Mouse (Mus musculus) regulatory T cell (primary cell): Measurements from ENCODE around the gene Tgfb1i1.

Experiments
- in situ Hi-C: fragments of 300-600 bp; cut with MboI, MseI; formaldehyde crosslinking; loops from one replicate; pipeline ENCODE4 v1.15.1; 2025; ENCODE audit warnings: high pct_unique_total_duplicates

Gene Tgfb1i1

GRCm38 (mm10) chr7:128246496-128247391 lies at the start of gene Tgfb1i1:
Gene Tgfb1i1, plus strand, starts transcription at chr7:128246812.
- in situ Hi-C loops: loop anchor here (10.0 kb wide), 1 partner anchor 98 kb away; no protein-coding TSS in a partner anchor

DNA sequence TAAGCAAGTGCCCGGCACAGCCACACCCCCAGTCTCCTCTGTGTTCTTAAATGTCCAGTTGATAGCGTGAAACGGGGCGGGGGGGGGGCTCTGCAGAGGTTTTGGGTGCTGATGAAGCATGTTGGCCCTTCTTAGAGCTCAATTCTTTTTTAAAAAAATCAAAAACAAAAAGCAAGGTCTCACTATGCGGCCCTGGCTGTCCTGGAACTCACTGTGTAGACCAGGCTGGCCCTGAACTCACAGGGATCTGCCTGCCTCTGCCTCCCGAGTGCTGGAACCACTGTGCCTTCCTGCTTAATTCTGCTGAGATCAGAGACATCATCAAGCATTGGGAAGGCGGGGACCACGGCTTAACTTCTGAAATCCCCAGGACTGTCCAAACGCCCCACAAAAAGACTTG lies 45.0 kb upstream of the Tgfb1i1 start:
- in situ Hi-C loops: loop anchor here (5.0 to 25.0 kb wide), 2 partner anchors 99 to 189 kb away; partner anchors contain the start of gene Trim72

GRCm38 (mm10) chr7:128203071-128203470 lies 43.5 kb upstream of the Tgfb1i1 start:
- in situ Hi-C loops: loop anchor here (5.0 to 25.0 kb wide), 2 partner anchors 101 to 191 kb away; partner anchors contain the start of gene Trim72

- in situ Hi-C loops: loop anchor here (5.0 to 25.0 kb wide), 2 partner anchors 102 to 192 kb away; partner anchors contain the start of gene Trim72
Measured at GRCm38 (mm10) chr7:128204179-128204578, 42.4 kb upstream of the Tgfb1i1 start.

DNA sequence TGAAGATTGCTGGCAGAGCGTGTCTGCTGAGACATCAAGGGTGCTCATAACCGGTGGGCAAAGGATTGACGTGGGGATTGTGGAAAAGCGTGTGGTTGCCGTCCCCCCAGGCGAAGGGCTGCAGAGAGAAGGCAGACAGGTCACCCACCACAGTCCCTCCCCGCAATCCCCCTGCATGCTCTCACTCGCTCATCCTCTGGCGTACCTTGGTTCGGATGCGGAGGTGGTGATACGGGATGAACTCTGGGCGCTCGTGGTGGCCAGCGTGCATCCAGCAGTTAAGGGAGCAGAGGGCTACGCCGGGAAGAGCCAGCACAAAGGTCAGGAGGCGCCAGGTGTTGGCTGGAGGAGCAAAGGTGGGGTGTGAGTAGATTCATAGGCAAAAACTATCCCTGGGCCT lies 40.9 kb upstream of the Tgfb1i1 start:
- in situ Hi-C loops: loop anchor here (25.0 kb wide), 1 partner anchor 193 kb away; the partner anchor contains the start of gene Trim72

DNA sequence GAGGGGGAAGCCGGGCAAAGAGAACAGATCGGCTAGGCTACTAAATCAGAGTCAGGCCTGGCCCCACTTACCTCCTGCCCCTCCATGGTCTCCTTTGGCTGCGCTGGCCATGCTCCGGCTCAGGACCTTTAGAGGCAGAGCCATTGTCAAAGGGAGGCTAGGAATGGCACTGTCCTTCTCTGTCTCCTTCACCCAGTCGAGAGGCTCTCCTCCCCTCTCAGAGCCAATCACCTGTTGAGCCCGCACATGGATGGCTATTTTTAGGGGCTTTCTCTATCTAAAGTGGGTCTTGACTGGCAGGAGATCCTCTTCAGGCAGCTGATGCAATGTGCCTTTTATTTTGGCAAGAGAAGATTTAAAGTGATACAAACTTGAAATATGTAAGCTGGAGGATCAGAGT lies 40.5 kb upstream of the Tgfb1i1 start, which contains the start of gene Cox6a2:
Cox6a2 (minus strand) TSS at position 236 of the 400 bp plus-strand sequence.
- in situ Hi-C loops: loop anchor here (25.0 kb wide), 1 partner anchor 194 kb away; the partner anchor contains the start of gene Trim72

DNA sequence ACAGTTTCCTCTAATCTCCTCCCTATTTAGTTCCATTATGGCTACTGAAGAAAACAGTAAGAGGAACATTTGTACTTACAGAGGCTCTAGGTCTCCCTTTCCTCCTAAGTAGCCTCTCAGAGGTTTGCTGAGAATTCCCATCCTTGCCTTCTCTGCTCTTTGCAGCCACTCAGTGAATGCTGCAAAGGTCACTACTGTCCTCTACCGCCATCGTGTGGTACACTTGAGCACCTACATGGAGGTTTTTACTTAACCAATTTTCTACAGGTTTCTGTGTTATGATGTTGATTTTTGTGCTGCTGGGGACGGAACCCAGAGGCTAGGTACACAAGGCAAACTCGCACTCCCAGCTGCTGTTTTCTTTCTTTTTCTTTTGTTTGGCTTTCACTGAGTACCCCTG lies 38.4 kb upstream of the Tgfb1i1 start:
- in situ Hi-C loops: loop anchor here (25.0 kb wide), 1 partner anchor 196 kb away; the partner anchor contains the start of gene Trim72

GRCm38 (mm10) chr7:128209826-128210225 lies 36.8 kb upstream of the Tgfb1i1 start:
- in situ Hi-C loops: loop anchor here (25.0 kb wide), 1 partner anchor 198 kb away; the partner anchor contains the start of gene Trim72

- in situ Hi-C loops: loop anchor here (25.0 kb wide), 1 partner anchor 208 kb away; the partner anchor contains the start of gene Trim72
Measured at GRCm38 (mm10) chr7:128219952-128220351, 26.7 kb upstream of the Tgfb1i1 start.

DNA sequence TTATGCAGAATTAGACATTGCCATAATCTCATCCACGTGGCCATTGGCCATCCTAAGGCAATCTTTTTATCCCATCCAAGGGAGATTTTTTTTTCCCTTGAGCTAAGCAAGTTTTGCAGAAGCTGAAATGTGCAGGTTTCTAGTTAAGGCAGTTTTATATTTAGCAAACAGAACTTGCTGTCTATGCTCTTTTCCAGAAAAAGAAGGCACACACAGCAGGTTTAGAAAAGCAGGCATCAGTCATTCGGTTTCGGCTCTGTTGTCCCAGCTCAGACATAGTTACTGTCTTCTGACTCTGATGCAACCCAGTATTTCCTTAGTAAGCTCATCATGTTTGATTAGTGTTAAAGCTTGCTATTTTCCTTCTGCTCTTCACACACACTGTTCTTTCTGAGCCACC lies 25.7 kb upstream of the Tgfb1i1 start:
- in situ Hi-C loops: loop anchor here (25.0 kb wide), 1 partner anchor 209 kb away; the partner anchor contains the start of gene Trim72

- in situ Hi-C loops: no loop called here
Measured at GRCm38 (mm10) chr7:128231741-128232140, 14.9 kb upstream of the Tgfb1i1 start.

DNA sequence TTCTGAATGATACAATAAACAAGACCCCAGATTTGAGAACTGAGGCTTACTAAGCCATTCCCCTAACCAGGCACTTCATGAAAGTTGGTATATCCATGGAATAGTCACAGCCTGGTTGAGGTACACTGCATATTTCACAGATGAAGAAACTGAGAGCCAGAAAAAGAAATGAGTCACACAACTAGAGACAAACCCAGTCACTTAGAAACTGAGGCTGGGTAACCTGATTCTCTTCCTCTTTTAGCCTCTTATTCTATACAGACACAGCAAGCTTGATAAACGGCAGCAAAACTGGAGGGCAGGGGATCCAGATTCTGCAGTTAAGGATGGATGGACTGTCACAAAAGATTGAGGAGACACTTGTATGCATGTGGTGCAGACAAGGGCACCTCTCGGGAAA lies 11.8 kb upstream of the Tgfb1i1 start:
- in situ Hi-C loops: no loop called here

DNA sequence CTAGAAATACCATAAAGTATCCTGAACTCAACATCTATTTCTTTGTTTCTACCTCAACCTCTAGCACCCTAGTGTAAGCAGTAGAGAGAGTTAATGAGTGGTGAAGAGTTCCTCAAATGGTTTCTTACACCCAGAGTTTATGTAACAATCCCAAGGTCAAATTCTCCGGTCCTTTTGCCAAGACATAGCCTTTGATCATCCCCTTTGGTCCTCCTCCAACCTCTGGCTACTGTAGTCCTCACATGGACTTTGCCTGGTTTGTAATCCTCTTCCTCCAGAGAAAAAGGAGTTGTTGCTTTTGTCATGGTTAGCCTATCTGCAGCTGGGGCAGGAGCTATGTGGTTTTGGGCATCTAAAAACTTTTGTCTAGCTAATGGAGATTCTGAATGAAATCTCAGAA lies 11.1 kb upstream of the Tgfb1i1 start:
- in situ Hi-C loops: no loop called here

- in situ Hi-C loops: no loop called here
Measured at GRCm38 (mm10) chr7:128236426-128236825, 10.2 kb upstream of the Tgfb1i1 start.

DNA sequence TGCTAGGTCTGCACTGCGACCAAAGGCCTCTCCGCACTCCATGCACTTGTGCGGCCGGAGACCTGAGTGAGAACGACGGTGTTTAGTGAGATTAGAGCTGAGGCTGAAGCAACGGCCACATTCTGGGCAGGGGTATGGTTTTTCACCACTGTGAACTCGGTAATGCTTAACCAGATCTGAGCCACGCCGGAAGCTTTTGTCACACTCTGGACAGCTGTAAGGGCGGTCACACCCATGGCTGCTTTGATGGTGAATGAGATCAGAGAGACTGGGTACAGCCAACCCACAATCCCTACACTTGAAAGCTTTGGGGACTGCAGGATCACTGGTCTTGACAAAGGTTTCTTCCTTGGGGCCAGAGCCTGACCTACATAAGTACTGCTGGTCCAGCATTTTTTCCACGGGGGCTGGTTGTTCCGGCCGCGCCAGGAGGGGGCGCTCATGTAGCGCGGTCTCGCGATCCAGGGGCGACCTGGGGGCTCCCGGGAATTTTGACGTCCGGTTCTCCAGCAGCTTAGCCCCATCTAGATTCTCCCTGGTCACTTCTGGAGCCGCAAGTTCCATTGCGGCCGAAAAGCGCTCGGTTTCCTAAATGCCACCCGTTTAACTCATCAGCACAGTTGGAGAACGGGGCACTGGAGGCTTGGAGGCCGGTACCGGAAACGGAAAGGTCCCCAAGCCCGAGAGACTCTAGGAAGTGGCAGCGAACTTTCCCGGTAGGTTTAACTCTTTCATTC lies 9.6 kb upstream of the Tgfb1i1 start, which contains the start of gene Armc5:
Armc5 (plus strand) TSS at position 487 of the 737 bp plus-strand sequence.
- in situ Hi-C loops: no loop called here

- in situ Hi-C loops: no loop called here
Measured at GRCm38 (mm10) chr7:128237593-128237926, 9.1 kb upstream of the Tgfb1i1 start.

- in situ Hi-C loops: no loop called here
Measured at GRCm38 (mm10) chr7:128237927-128238778, 8.5 kb upstream of the Tgfb1i1 start, which contains the start of gene 9130023H24Rik. Gene 9130023H24Rik, minus strand, starts transcription at chr7:128238031.

GRCm38 (mm10) chr7:128238991-128239390 lies 7.6 kb upstream of the Tgfb1i1 start:
- in situ Hi-C loops: no loop called here

- in situ Hi-C loops: loop anchor here (10.0 kb wide), 1 partner anchor 105 kb away; no protein-coding TSS in a partner anchor
Measured at GRCm38 (mm10) chr7:128240131-128240784, 6.4 kb upstream of the Tgfb1i1 start.

DNA sequence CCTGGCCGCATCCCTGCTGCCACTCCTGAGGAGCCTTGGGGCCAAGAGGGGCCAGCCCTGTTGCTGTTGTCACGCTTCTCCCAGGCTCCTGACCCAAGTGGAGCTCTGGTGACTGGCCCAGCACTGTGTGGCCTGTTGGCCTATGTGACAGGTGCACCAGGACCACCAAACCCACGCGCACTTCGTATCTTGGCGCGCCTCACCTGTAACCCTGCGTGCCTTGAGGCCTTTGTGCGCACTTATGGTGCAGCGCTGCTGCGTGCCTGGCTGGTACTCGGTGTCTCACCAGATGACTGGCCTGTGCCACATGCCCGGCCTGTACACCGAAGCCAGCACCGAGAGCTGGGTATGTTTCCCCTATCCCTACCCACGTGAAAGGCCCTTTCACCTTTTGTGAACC lies 4.3 kb upstream of the Tgfb1i1 start:
- in situ Hi-C loops: loop anchor here (10.0 kb wide), 1 partner anchor 102 kb away; no protein-coding TSS in a partner anchor
